Mouse (Mus musculus): ENCODE data around the gene Sptb. TPM values are rescaled to one million over a fixed set of nuclear protein-coding genes. Genes with fewer than 3 reads are reported as not detected.

Sptb gene
- total and polyA plus RNA-seq, 3 experiments = 17.9 to 85.1 (median 35.4) TPM

GRCm38 (mm10) chr12:76603779-76604178 lies 106.6 kb downstream of the Sptb start:
- Histone ChIP-seq H3K79me2 (ENCODE audit: control insufficient read depth, insufficient read depth, low read length, poor library complexity) (no peaks in the 10 kb centered on the region), H3K4me3 (ENCODE audit: control insufficient read depth in 1 of 2, insufficient read depth in 1 of 2, low read depth in 2 of 2, low read length in 2 of 2) (no peak overlapping the region), H3K9ac (ENCODE audit: control insufficient read depth, low read depth, low read length, poor library complexity, severe bottlenecking) (no peak overlapping the region), H3K9me3 (replicated peaks; ENCODE audit: insufficient read depth, low read length) (no peaks in the 10 kb centered on the region), H3K27me3 (ENCODE audit: control insufficient read depth in 1 of 2, insufficient read depth in 2 of 2, low read length in 2 of 2) (no peaks in the 10 kb centered on the region), H3K4me1 (ENCODE audit: control insufficient read depth in 1 of 2, insufficient read depth in 2 of 2, low read length in 2 of 2) (no peaks in the 10 kb centered on the region), H3K27ac (ENCODE audit: control insufficient read depth, low read depth, low read length) (no peak overlapping the region), H3K36me3 (ENCODE audit: control insufficient read depth in 1 of 2, insufficient read depth in 2 of 2, low read length in 2 of 2) (no peaks in the 10 kb centered on the region)
- no peak for DNase-seq (ENCODE audit: low read depth, low spot score)
- TF ChIP-seq RAD21 (IDR thresholded peaks at IDR 0.05; ENCODE audit: low read depth, low read length) (no peak), RCOR1 (IDR thresholded peaks at IDR 0.05; ENCODE audit: low read depth, low read length) (no peak), UBTF (IDR thresholded peaks at IDR 0.05; ENCODE audit: borderline replicate concordance, insufficient read depth, low read depth, low read length) (no peak), ZC3H11A (IDR thresholded peaks at IDR 0.05; ENCODE audit: low read depth, low read length) (no peak), GATA1 (IDR thresholded peaks at IDR 0.05; ENCODE audit: low read depth, low read length) (no peak), NELFE (IDR thresholded peaks at IDR 0.05; ENCODE audit: low read depth, low read length) (no peak), KAT2A (conservative IDR thresholded peaks at IDR 0.05; ENCODE audit: low read depth, low read length) (no peak), SIN3A (IDR thresholded peaks at IDR 0.05; ENCODE audit: low read length) (no peak), ZNF384 (IDR thresholded peaks at IDR 0.05; ENCODE audit: low read depth, low read length) (no peak), SMC3 (IDR thresholded peaks at IDR 0.05; ENCODE audit: low read depth, low read length) (no peak), CTCF (IDR thresholded peaks at IDR 0.05 in 2 of 3, conservative IDR thresholded peaks at IDR 0.05 in 1 of 3; ENCODE audit: control insufficient read depth in 1 of 3, insufficient read depth in 1 of 3, low read depth in 2 of 3, low read length in 3 of 3, poor library complexity in 1 of 3, severe bottlenecking in 1 of 3) (no peak)

- no peak overlapping the region for H3K27ac ChIP-seq (ENCODE audit: control insufficient read depth, low read depth, low read length)
- H3K9me3 ChIP-seq (replicated peaks; ENCODE audit: insufficient read depth, low read length) = no peaks in the 10 kb centered on the region
- DNase-seq (ENCODE audit: low read depth, low spot score) = no peak
- H3K4me1 ChIP-seq (ENCODE audit: control insufficient read depth in 1 of 2, insufficient read depth in 2 of 2, low read length in 2 of 2) = peaks cover 3 to 22% of the 10 kb centered on the region in 2 experiments
- H3K9ac ChIP-seq (ENCODE audit: control insufficient read depth, low read depth, low read length, poor library complexity, severe bottlenecking) = no peak overlapping the region
- no peak overlapping the region for H3K4me3 ChIP-seq (ENCODE audit: control insufficient read depth in 1 of 2, insufficient read depth in 1 of 2, low read depth in 2 of 2, low read length in 2 of 2)
- TF ChIP-seq TAL1 (IDR thresholded peaks at IDR 0.05; ENCODE audit: low read length) (no peak), JUND (IDR thresholded peaks at IDR 0.05; ENCODE audit: low read depth, low read length) (no peak)
- H3K27me3 ChIP-seq (ENCODE audit: control insufficient read depth in 1 of 2, insufficient read depth in 2 of 2, low read length in 2 of 2) = no peaks in the 10 kb centered on the region
- H3K79me2 ChIP-seq (ENCODE audit: control insufficient read depth, insufficient read depth, low read length, poor library complexity) = no peaks in the 10 kb centered on the region
- peaks cover 0 to 14% of the 10 kb centered on the region in 2 experiments; a peak in 2 of 4 replicates for H3K36me3 ChIP-seq (ENCODE audit: control insufficient read depth in 1 of 2, insufficient read depth in 2 of 2, low read length in 2 of 2)
Observed at GRCm38 (mm10) chr12:76598196-76598928, 112.0 kb downstream of the Sptb start.

DNA sequence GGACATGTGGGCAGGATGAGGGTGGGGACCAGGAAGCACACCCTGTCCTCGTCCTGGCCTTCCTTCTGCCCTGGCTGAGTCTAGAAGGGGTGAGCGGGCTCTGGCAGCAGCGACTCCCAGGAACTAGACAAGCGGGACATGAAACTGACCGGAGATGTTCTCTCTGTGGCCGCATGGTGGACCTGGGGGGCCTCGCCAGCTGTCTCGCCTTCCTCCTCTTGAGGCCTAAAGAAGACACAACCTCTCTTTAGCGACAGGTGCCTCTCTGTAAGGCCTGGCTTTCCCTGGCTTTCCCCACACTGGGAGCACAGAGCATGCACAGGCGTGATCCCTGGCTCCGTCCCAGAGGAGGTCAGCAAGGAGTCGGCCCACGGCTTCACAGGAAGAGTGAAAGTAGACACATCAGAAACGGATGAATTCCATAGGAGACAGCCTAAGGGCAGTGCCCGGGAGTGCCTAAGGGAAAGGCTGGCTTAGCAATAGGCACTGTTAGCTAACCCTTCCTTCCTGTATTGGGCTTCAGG lies 112.7 kb downstream of the Sptb start:
- Histone ChIP-seq H3K4me3 (ENCODE audit: control insufficient read depth in 1 of 2, insufficient read depth in 1 of 2, low read depth in 2 of 2, low read length in 2 of 2) (no peak overlapping the region), H3K27me3 (ENCODE audit: control insufficient read depth in 1 of 2, insufficient read depth in 2 of 2, low read length in 2 of 2) (no peaks in the 10 kb centered on the region), H3K27ac (ENCODE audit: control insufficient read depth, low read depth, low read length) (no peak overlapping the region), H3K4me1 (ENCODE audit: control insufficient read depth in 1 of 2, insufficient read depth in 2 of 2, low read length in 2 of 2) (peaks cover 3 to 28% of the 10 kb centered on the region in 2 experiments), H3K36me3 (ENCODE audit: control insufficient read depth in 1 of 2, insufficient read depth in 2 of 2, low read length in 2 of 2) (peaks cover 0 to 17% of the 10 kb centered on the region in 2 experiments; a peak in 2 of 4 replicates), H3K9me3 (replicated peaks; ENCODE audit: insufficient read depth, low read length) (no peaks in the 10 kb centered on the region), H3K9ac (ENCODE audit: control insufficient read depth, low read depth, low read length, poor library complexity, severe bottlenecking) (no peak overlapping the region), H3K79me2 (ENCODE audit: control insufficient read depth, insufficient read depth, low read length, poor library complexity) (no peaks in the 10 kb centered on the region)
- DNase-seq (ENCODE audit: low read depth, low spot score) = no peak
- TF ChIP-seq RCOR1 (IDR thresholded peaks at IDR 0.05; ENCODE audit: low read depth, low read length) = no peak
- TF ChIP-seq NRF1 (IDR thresholded peaks at IDR 0.05; ENCODE audit: insufficient read depth, low read depth, low read length, poor library complexity, severe bottlenecking) = no peak
- no peak for TF ChIP-seq MAZ (IDR thresholded peaks at IDR 0.05; ENCODE audit: low read depth, low read length)
- TF ChIP-seq KAT2A (conservative IDR thresholded peaks at IDR 0.05; ENCODE audit: low read depth, low read length) = no peak
- no peak for TF ChIP-seq EP300 (IDR thresholded peaks at IDR 0.05; ENCODE audit: low read depth in 1 of 2, low read length in 2 of 2)

All from MEL (cell line).